Mouse (Mus musculus) adrenal gland, postnatal 10 days (tissue): ENCODE results near the gene Ptpre. TPM values are rescaled to one million over a fixed set of nuclear protein-coding genes. Genes with fewer than 3 reads are reported as not detected.

Experiments
- DNase-seq: peaks from one replicate; pipeline ENCODE4 v3.0.0; 2021; ENCODE audit warnings: mixed read lengths
- total RNA-seq, 2 experiments: library from RNA; stranded (reverse); gene quantifications; 2 replicates each; pipeline ENCODE4 v1.2.3; 2021

The Ptpre gene
- total RNA-seq, 2 experiments from 2014 or later, result 4.1 to 8.0 TPM

DNA sequence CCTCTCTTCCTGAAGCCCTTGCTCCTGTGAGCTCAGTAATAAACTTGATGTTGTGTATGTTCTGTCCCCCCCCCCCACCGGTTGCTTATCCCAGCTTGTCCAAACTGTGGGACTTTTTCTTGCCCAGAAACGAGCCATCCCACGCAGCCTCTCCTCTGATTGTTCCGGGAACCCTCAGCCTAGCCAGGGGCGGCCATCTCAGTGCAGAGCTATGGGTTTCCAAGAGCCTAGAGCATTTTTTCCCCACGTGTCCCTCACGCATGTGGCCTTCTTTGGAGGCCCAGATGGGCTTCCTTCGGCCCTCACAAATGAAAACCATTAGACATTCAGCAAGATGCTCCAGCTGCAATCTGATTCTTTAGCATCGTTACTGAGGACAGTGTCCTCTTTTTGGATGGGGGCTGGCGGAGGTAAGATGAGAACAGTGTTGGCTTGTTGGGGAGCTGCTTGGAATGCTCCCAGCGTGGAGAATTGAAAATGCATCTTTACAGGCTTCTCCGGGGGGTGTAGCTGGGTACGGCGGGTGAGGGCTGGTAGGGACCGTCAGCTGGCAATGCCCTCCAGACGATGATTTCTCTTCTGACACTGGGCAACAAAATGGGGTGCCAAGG lies 41.5 kb downstream of the Ptpre start:
- no peak for DNase-seq

DNA sequence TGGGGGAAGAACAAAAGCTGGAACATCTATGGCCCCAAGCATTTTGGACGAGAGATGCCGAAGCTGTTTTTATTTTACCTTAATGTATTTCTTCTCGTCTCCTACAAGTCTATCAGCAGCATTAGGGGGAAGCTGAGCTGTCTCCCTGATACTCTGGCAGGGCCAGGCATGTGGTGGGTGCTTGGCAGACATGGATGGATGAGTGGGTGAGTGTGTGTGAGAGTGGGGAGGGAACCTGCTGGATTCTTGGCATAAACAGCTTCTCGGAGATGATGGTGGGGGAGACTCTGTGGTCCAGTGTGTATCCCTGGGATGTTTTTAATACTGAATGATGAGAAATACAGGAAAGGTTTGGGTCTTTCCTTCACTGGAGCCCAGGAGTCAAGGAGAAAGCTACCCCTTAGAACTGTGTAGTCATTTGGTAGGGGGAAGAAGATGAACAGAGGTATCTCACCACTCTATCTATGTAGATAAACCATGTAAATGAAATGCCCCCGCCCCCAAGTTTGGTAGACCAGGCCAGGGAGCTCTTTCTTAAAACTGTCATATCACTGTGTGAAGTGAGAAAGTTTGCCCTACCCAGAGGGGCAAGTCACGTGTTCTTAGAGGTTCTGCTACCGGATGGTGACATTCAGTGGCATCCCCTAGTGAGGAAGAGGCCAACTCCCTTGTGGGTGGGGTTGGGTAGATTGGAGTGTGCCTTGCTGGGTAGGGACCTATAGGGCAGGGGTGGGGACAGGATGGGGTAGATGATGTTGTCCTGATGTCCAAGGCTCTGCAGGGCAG lies 43.2 kb downstream of the Ptpre start:
- no peak for DNase-seq

DNA sequence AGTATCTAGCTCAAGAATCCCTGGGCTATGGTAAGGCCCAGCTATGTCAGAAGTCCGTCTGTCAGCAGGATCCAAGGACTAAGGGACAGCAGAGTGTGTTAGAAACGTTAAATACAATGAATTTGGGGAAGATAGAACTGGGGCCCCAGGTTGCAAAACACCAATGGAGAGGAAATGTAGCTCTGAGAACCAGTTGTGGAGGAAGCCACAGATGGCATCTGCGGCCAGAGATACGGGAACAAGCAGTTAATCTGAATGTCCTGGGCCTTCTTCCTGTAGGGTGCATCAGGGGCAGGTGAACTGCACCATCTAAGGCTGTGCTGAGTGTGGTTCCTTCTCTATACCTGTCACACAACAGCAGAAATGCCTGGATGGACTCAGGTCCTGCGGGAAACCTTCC lies 43.8 kb downstream of the Ptpre start:
- no peak for DNase-seq

DNA sequence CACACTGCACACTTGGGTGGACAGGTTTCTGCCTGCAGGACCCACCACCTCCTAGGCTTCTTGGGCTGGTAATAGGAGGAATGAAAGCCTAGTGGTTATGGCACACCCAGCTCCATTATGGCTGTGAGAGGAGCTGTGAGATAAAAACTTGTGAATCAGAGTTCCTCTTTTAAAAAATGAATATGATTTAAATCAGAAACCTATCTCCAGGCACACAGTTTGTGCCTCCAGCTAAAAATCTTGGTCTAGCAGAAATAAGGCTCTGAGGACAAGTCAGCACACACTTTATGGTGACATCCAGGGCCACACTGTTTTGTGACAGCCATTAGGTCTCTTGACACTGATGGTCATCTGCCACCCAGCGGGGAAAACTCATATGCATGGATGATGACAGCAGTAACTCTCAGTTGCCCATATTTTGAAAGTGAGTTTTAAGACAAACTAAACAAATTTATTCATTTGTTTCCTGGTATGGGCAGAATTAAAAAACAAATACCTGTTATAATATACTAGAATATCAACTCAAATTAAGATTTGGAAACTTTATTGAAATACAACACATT lies 47.9 kb downstream of the Ptpre start:
- DNase-seq, result no peak

GRCm38 (mm10) chr7:135586402-135586801 lies 49.1 kb downstream of the Ptpre start:
- DNase-seq, result no peak

DNA sequence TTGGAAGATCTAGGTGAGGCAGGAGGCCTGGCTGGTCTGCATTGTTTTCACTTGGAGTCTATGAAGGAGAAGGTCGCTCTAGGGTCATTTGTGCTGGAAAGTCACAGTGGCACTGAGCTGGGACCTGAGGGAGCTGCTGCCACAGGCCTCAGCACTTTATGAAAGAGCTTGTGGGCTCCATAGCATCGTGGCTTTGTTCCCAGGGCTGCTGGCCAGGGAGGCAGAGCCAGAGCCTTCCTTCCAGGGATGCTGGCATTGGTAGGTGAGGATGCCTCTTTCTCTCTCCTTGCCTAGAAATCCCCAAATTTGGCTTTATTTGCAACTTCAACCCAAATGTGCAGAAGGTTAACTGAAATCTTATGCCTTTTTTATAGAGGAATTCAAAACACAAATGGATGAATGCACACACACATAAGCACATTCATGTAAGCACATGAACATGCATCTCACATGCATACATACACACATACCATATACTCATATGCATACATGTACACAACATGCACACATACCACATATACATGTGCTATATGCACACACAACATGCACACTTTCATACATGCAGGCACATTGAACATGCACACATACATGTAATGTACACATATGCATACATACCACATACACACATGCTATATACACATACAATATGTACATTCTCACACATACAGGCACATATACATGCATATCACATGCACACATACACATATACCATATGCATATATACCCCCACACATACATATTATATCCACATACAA lies 50.7 kb downstream of the Ptpre start:
- peak; percentile 48 for DNase-seq

DNA sequence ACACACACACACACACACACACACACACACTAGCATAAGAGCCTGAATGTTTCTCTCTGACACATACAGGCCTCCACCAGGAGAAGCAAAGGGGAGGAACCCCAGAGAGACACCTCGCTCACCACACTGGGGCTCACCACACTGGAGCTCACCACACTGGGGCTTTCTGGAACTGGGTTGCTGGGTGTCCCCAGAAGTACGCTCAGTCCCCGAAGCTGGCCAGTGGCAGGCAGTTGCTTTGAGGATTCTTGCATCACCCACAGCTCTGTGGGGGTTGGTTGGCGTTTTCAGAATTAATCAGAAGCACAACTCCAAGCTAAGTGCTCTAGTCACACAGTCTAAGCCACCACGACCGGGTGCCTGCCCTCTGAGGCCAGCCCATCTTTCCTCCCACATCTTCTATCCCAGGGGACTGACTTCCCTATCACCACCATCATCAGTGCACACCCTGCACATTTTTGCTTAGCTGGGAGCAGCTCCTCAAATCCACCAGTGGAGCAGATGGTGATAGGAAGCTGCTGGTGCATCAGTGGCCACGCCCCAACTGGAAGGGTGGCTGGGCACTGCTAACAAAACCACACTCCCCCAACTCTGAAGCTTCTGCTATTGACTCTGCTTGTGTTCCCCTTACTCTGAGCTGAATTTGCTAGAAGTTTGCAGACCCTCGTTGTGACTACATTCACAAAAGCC lies 51.5 kb downstream of the Ptpre start:
- no peak for DNase-seq

DNA sequence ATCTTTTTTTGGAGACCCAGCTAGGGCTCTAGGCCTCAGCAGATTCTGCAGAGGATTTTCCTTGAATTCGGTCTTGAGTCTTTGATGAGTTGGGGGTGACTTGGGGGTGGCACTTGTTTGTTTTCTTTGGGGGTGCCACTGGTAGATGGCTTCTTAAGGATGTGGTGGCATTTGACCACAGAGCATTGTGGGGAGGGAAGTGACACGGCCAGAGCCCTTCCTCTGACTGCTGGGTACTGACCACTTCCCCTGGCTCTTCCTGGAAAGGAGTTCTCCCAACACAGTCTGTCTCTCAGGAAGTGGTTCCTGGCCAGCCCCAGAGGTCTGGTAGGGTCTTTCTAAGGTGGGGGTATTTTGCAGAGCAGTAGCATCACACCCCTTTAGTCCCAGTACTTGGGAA lies 54.2 kb downstream of the Ptpre start:
- no peak for DNase-seq

DNA sequence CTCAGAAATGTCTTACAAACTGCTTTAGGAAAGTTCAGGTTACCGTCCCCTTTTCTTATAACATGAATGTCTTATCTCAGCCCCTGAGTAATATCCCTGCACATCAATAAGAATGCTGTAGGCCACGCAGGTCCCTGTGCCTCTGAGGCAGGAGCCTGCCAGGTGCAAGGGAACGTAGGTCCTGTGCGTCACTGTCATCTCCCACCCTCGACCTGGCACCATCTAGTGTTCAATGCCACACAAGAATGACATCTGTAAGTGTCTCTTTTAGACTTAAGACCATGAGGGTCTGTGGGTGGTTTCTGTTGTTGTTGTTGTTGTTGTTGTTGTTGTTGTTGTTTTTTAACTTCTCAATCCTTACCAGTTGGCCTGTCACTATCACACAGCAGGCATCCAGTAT lies 56.0 kb downstream of the Ptpre start:
- no peak for DNase-seq

DNA sequence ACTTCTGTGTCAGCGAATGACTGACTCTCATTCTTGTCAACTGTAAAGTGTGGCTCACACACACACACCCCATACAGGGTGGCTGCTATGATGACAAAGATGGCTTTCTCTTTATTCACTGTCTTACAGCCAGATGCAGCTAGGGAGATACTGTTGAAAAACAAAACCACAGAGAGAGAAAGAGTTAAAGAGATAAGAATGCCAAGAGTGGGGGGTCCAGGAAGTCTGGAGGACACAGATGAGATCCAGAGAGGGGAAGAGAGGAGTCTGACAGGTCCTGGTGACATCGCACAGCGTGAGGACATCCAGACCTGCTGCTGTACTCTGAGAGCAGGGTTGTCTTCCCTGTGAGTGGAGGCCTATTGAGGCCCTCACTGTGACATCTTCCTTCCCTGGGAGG lies 56.5 kb downstream of the Ptpre start:
- no peak for DNase-seq

DNA sequence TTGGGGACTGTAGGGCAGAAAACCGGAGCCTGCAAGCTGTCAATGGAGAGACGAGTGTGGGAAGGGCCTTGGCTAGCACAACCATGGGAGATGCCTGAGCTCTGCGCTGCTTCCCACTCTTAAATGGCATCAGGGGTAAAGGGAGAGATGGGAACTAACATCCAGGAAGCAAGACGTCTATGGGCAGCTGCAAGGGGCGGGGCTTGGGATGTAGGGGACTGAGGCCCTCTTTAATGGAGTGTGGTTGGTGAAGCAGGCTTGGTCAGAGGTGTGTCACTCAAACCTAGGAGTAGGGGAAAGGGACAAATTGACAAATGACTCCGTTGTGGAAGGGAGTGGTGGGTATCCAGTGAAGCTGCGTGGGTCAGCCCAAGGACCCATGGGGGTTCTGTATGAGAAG lies 57.4 kb downstream of the Ptpre start:
- no peak for DNase-seq

- DNase-seq, result no peak
Observed at GRCm38 (mm10) chr7:135595640-135596174, 58.4 kb downstream of the Ptpre start.

GRCm38 (mm10) chr7:135597006-135597405 lies 59.7 kb downstream of the Ptpre start:
- no peak for DNase-seq

GRCm38 (mm10) chr7:135597604-135598289 lies 60.5 kb downstream of the Ptpre start:
- no peak for DNase-seq

- no peak for DNase-seq
Observed at GRCm38 (mm10) chr7:135598303-135598855, 61.1 kb downstream of the Ptpre start.

GRCm38 (mm10) chr7:135600076-135600475 lies 62.8 kb downstream of the Ptpre start:
- DNase-seq, result no peak

- DNase-seq, result no peak
Observed at GRCm38 (mm10) chr7:135601607-135602006, 64.3 kb downstream of the Ptpre start.

- no peak for DNase-seq
Observed at GRCm38 (mm10) chr7:135602265-135602664, 65.0 kb downstream of the Ptpre start.

GRCm38 (mm10) chr7:135602881-135603523 lies 65.7 kb downstream of the Ptpre start:
- peak; percentile 47 for DNase-seq

DNA sequence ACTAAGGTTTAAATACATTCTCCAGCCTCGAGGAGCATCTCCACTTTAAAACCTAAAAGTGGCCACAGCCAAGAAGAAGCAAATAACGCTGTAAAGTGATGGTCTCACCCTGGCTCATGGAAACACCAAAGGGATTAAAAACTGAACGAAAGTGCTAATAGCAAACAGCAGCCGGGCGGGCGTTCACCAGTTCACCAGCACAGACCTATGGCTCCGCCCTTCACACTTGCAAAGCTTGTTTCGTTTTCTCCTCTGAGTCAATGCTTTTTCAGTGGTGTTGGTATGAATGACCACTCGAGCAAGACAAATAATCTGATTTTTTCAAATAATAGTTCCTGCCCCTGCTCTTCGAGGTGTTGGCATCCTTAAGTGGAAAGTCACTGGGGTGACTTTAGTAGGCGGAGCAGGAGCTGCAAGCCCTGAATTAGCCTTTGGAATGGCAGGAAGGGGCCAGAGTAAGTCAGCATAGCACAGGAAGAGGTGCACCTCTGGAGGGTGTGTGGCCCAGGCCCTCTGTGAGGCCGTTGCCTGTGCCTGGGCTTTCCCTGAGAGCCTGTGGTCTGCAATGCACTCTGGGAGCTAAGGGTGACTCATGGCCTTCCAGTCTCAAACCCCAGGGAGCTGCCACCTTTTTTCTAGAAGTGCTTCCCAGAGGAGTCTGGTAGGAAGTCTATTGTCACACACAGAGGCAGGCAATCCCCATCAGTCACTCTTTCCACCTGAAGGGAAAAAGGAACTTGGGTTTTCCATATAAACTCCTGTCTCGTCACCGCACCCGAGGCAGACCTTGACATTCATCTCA lies 67.9 kb downstream of the Ptpre start:
- DNase-seq, result peak; percentile 46
